Mouse (Mus musculus): ENCODE measurements around the gene Abhd5. TPM values are rescaled to one million over a fixed set of nuclear protein-coding genes. Genes with fewer than 3 reads are reported as not detected.
A peak's percentile ranks its signal among the peaks of the same experiment; 100 is the strongest.
"Not testable (repeated sequence)": the region's sequence is repeated elsewhere in the genome, so short reads cannot be mapped to it uniquely, and the experiment has no call there.

The Abhd5 gene
- polyA plus RNA-seq (2015; fragmentation: Nextera tagmentation; extraction: Ambion mirVana) = 20.6 and 25.2 TPM in 2 replicates

- H3K27ac ChIP-seq = peak within 1 kb of the TSS; percentile 76
- no peaks in the 10 kb centered on the region for H3K36me3 ChIP-seq
- H3K4me2 ChIP-seq = peak within 1 kb of the TSS; percentile 82
- H3K4me1 ChIP-seq = peaks cover 6% of the 10 kb centered on the region; the same call in 1 of the 2 replicates
- H3K4me3 ChIP-seq (replicated peaks) = peak within 1 kb of the TSS; percentile 65
- peak within 1 kb of the TSS; percentile 60 for H3K9ac ChIP-seq
- no peaks in the 10 kb centered on the region for H3K9me3 ChIP-seq
- peak; percentile 98 for ATAC-seq (ENCODE audit: insufficient read depth, low FRiP score, low read depth)
- no peaks in the 10 kb centered on the region for H3K27me3 ChIP-seq (replicated peaks)
- under 1% methylated on average over 68 of the region's 84 CpGs for WGBS
Measured at GRCm38 (mm10) chr9:122351303-122352024, at the start of gene Abhd5. Gene Abhd5, plus strand, starts transcription at chr9:122351608.

- no peak overlapping the region for H3K27ac ChIP-seq
- H3K4me1 ChIP-seq = no peaks in the 10 kb centered on the region; the same call in 1 of the 2 replicates
- 80% methylated on average over 3 of the region's 3 CpGs for WGBS
- no peak overlapping the region for H3K4me2 ChIP-seq
- H3K27me3 ChIP-seq (replicated peaks) = no peaks in the 10 kb centered on the region
- no peaks in the 10 kb centered on the region for H3K9me3 ChIP-seq
- ATAC-seq (ENCODE audit: insufficient read depth, low FRiP score, low read depth) = no peak
- H3K36me3 ChIP-seq = no peaks in the 10 kb centered on the region
- H3K9ac ChIP-seq = no peak overlapping the region
- no peak overlapping the region for H3K4me3 ChIP-seq (replicated peaks)
Measured at GRCm38 (mm10) chr9:122305302-122305701, 46.1 kb upstream of the Abhd5 start.

GRCm38 (mm10) chr9:122309013-122309980, 42.1 kb upstream of the Abhd5 start:
- no peaks in the 10 kb centered on the region for H3K9me3 ChIP-seq
- WGBS = 60% methylated on average over 14 of the region's 14 CpGs
- H3K27ac ChIP-seq = 0 out of 2 replicates have a peak overlapping the region, but pooled peaks have one; percentile 26
- peak; percentile 47; the same call in 1 of the 2 replicates for ATAC-seq (ENCODE audit: insufficient read depth, low FRiP score, low read depth)
- H3K4me1 ChIP-seq = peaks cover 4% of the 10 kb centered on the region; the same call in 1 of the 2 replicates
- H3K4me3 ChIP-seq (replicated peaks) = no peak overlapping the region
- no peak overlapping the region for H3K9ac ChIP-seq
- H3K36me3 ChIP-seq = no peaks in the 10 kb centered on the region
- no peaks in the 10 kb centered on the region for H3K27me3 ChIP-seq (replicated peaks)
- no peak overlapping the region for H3K4me2 ChIP-seq

GRCm38 (mm10) chr9:122310613-122311049, 40.8 kb upstream of the Abhd5 start:
- Histone ChIP-seq H3K9ac (peak overlapping the region; percentile 45), H3K27me3 (replicated peaks) (no peaks in the 10 kb centered on the region), H3K4me3 (replicated peaks) (peak overlapping the region; percentile 49), H3K4me1 (peaks cover 4% of the 10 kb centered on the region; the same call in 1 of the 2 replicates), H3K4me2 (peak overlapping the region; percentile 62), H3K36me3 (no peaks in the 10 kb centered on the region), H3K9me3 (no peaks in the 10 kb centered on the region), H3K27ac (peak overlapping the region; percentile 76)
- WGBS = 4% methylated on average over 19 of the region's 19 CpGs
- peak; percentile 79; the same call in 1 of the 2 replicates for ATAC-seq (ENCODE audit: insufficient read depth, low FRiP score, low read depth)

- no peaks in the 10 kb centered on the region for H3K27me3 ChIP-seq (replicated peaks)
- H3K4me2 ChIP-seq = peak overlapping the region; percentile 62
- H3K4me1 ChIP-seq = peaks cover 4% of the 10 kb centered on the region; the same call in 1 of the 2 replicates
- no peaks in the 10 kb centered on the region for H3K9me3 ChIP-seq
- 58% methylated on average over 7 of the region's 7 CpGs for WGBS
- ATAC-seq (ENCODE audit: insufficient read depth, low FRiP score, low read depth) = peak; percentile 37
- no peaks in the 10 kb centered on the region for H3K36me3 ChIP-seq
- H3K9ac ChIP-seq = no peak overlapping the region
- H3K27ac ChIP-seq = no peak overlapping the region; the same call in 1 of the 2 replicates
- peak overlapping the region; percentile 49 for H3K4me3 ChIP-seq (replicated peaks)
Measured at GRCm38 (mm10) chr9:122311051-122311760, 40.2 kb upstream of the Abhd5 start.

GRCm38 (mm10) chr9:122312296-122312990, 39.0 kb upstream of the Abhd5 start:
- Histone ChIP-seq H3K27me3 (replicated peaks) (no peaks in the 10 kb centered on the region), H3K27ac (no peak overlapping the region), H3K4me1 (peaks cover 4% of the 10 kb centered on the region; the same call in 1 of the 2 replicates), H3K4me3 (replicated peaks) (no peak overlapping the region), H3K9ac (no peak overlapping the region), H3K36me3 (no peaks in the 10 kb centered on the region), H3K4me2 (no peak overlapping the region), H3K9me3 (no peaks in the 10 kb centered on the region)
- ATAC-seq (ENCODE audit: insufficient read depth, low FRiP score, low read depth) = no peak
- 78% methylated on average over 7 of the region's 7 CpGs for WGBS

GRCm38 (mm10) chr9:122313128-122313527, 38.3 kb upstream of the Abhd5 start:
- not testable (repeated sequence) for H3K9ac ChIP-seq; H3K4me2 ChIP-seq; H3K27ac ChIP-seq; H3K9me3 ChIP-seq; H3K36me3 ChIP-seq; H3K4me1 ChIP-seq; ATAC-seq (ENCODE audit: insufficient read depth, low FRiP score, low read depth); H3K27me3 ChIP-seq (replicated peaks); H3K4me3 ChIP-seq (replicated peaks)
- 71% methylated on average over 1 of the region's 1 CpGs for WGBS

GRCm38 (mm10) chr9:122314386-122314785, 37.0 kb upstream of the Abhd5 start:
- Histone ChIP-seq H3K9me3 (no peaks in the 10 kb centered on the region), H3K4me2 (no peak overlapping the region), H3K4me3 (replicated peaks) (no peak overlapping the region), H3K27me3 (replicated peaks) (no peaks in the 10 kb centered on the region), H3K27ac (no peak overlapping the region), H3K36me3 (no peaks in the 10 kb centered on the region), H3K4me1 (peaks cover 4% of the 10 kb centered on the region; the same call in 1 of the 2 replicates), H3K9ac (no peak overlapping the region)
- no peak for ATAC-seq (ENCODE audit: insufficient read depth, low FRiP score, low read depth)
- 78% methylated on average over 6 of the region's 6 CpGs for WGBS

GRCm38 (mm10) chr9:122314942-122315341, 36.5 kb upstream of the Abhd5 start:
- WGBS = 63% methylated on average over 4 of the region's 4 CpGs
- Histone ChIP-seq H3K4me1 (0 out of 2 replicates have a peak, but pooled peaks cover 4% of the 10 kb centered on the region), H3K36me3 (no peaks in the 10 kb centered on the region), H3K4me2 (no peak overlapping the region), H3K27me3 (replicated peaks) (no peaks in the 10 kb centered on the region), H3K4me3 (replicated peaks) (no peak overlapping the region), H3K9ac (no peak overlapping the region), H3K27ac (no peak overlapping the region), H3K9me3 (no peaks in the 10 kb centered on the region)
- ATAC-seq (ENCODE audit: insufficient read depth, low FRiP score, low read depth) = no peak

GRCm38 (mm10) chr9:122315501-122315900, 35.9 kb upstream of the Abhd5 start:
- WGBS = 70% methylated on average over 11 of the region's 11 CpGs

GRCm38 (mm10) chr9:122316562-122316961, 34.8 kb upstream of the Abhd5 start:
- ATAC-seq (ENCODE audit: insufficient read depth, low FRiP score, low read depth) = no peak
- no peaks in the 10 kb centered on the region for H3K4me1 ChIP-seq
- no peak overlapping the region for H3K27ac ChIP-seq
- no peaks in the 10 kb centered on the region for H3K9me3 ChIP-seq
- H3K27me3 ChIP-seq (replicated peaks) = no peaks in the 10 kb centered on the region
- no peak overlapping the region for H3K4me3 ChIP-seq (replicated peaks)
- 73% methylated on average over 7 of the region's 7 CpGs for WGBS
- H3K9ac ChIP-seq = no peak overlapping the region
- H3K4me2 ChIP-seq = no peak overlapping the region
- H3K36me3 ChIP-seq = no peaks in the 10 kb centered on the region

More at GRCm38 (mm10) chr9:122315501-122315900, 35.9 kb upstream of the Abhd5 start:
- no peak for ATAC-seq (ENCODE audit: insufficient read depth, low FRiP score, low read depth)
- Histone ChIP-seq H3K9me3 (no peaks in the 10 kb centered on the region), H3K4me2 (no peak overlapping the region), H3K27ac (no peak overlapping the region), H3K9ac (no peak overlapping the region), H3K27me3 (replicated peaks) (no peaks in the 10 kb centered on the region), H3K4me3 (replicated peaks) (no peak overlapping the region), H3K4me1 (0 out of 2 replicates have a peak, but pooled peaks cover 4% of the 10 kb centered on the region), H3K36me3 (no peaks in the 10 kb centered on the region)
